Mouse (Mus musculus): ENCODE results near the gene E130218I03Rik. TPM values are rescaled to one million over a fixed set of nuclear protein-coding genes. Genes with fewer than 3 reads are reported as not detected.
A peak's percentile ranks its signal among the peaks of the same experiment; 100 is the strongest.

Gene E130218I03Rik
- total RNA-seq, 1 experiment = 1.6 TPM

DNA sequence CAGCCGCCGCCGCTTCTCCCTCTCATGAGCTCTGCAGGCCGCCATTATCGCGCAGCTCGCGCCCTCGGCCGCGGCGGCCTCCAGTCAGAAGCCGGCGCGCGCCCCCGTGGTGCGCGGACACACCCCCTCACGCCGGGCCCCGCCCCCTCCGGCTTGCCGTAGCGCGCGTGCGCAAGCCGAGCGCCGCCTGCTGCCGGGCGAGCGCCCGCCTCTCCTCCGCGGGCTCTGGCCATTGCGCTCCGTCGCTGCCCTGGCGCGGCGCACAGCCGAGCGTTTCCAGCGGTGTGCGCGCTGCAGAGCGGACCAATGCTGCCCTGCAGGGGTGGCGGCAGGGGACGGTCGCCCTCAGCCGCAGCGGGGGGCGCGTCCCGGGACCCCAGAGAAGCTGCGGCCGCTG lies 43.7 kb downstream of the E130218I03Rik start:
- Histone ChIP-seq H3K4me1 (ENCODE audit: control insufficient read depth in 2 of 2, insufficient read depth in 2 of 2, low read length in 2 of 2, poor library complexity in 1 of 2) (peaks cover 0 to 4% of the 10 kb centered on the region in 2 experiments; a peak in 1 of 4 replicates), H3K27ac (ENCODE audit: insufficient read depth, low read depth, low read length, poor library complexity, severe bottlenecking) (peak overlapping the region; percentile 92), H3K9me3 (ENCODE audit: control insufficient read depth, insufficient read depth, low read depth, low read length) (no peaks in the 10 kb centered on the region), H3K4me3 (ENCODE audit: insufficient read depth in 1 of 2, low read depth in 1 of 2, low read length in 2 of 2, poor library complexity in 1 of 2, severe bottlenecking in 1 of 2) (peak overlapping the region; percentile 89 to 93), H3K9ac (ENCODE audit: insufficient read depth, low read depth, low read length, poor library complexity, severe bottlenecking) (peak overlapping the region; percentile 97), H3K36me3 (ENCODE audit: control insufficient read depth, insufficient read depth, low read length, poor library complexity, severe bottlenecking) (peaks cover 7% of the 10 kb centered on the region; the same call in 1 of the 2 replicates)
- peak; percentile 74 for DNase-seq (ENCODE audit: low read depth, low spot score)
- in situ Hi-C loops (cut with MboI; ENCODE audit: low sequenced_read_pairs in 2 of 2, unreplicated experiment in 2 of 2) = no loop called here
- TF ChIP-seq HCFC1 (IDR thresholded peaks at IDR 0.05; ENCODE audit: borderline replicate concordance, insufficient read depth, low read length) (no peak), MAFK (IDR thresholded peaks at IDR 0.05; ENCODE audit: insufficient read depth, low read depth, low read length) (no peak), ZC3H11A (IDR thresholded peaks at IDR 0.05; ENCODE audit: borderline replicate concordance, low read depth, low read length) (no peak), ZNF384 (IDR thresholded peaks at IDR 0.05; ENCODE audit: low read depth, low read length) (no peak), CHD2 (IDR thresholded peaks at IDR 0.05; ENCODE audit: low read depth, low read length) (no peak)

- no peak for TF ChIP-seq ZC3H11A (IDR thresholded peaks at IDR 0.05; ENCODE audit: borderline replicate concordance, low read depth, low read length)
- peak; percentile 56; the same call in 1 of the 2 replicates for TF ChIP-seq HCFC1 (IDR thresholded peaks at IDR 0.05; ENCODE audit: borderline replicate concordance, insufficient read depth, low read length)
- Histone ChIP-seq H3K4me1 (ENCODE audit: control insufficient read depth in 2 of 2, insufficient read depth in 2 of 2, low read length in 2 of 2, poor library complexity in 1 of 2) (peaks cover 0 to 4% of the 10 kb centered on the region in 2 experiments; a peak in 1 of 4 replicates), H3K9ac (ENCODE audit: insufficient read depth, low read depth, low read length, poor library complexity, severe bottlenecking) (peak within 1 kb of the TSS; percentile 97), H3K9me3 (ENCODE audit: control insufficient read depth, insufficient read depth, low read depth, low read length) (no peaks in the 10 kb centered on the region), H3K4me3 (ENCODE audit: insufficient read depth in 1 of 2, low read depth in 1 of 2, low read length in 2 of 2, poor library complexity in 1 of 2, severe bottlenecking in 1 of 2) (peak within 1 kb of the TSS; percentile 89 to 93), H3K36me3 (ENCODE audit: control insufficient read depth, insufficient read depth, low read length, poor library complexity, severe bottlenecking) (peaks cover 7% of the 10 kb centered on the region; the same call in 1 of the 2 replicates), H3K27ac (ENCODE audit: insufficient read depth, low read depth, low read length, poor library complexity, severe bottlenecking) (peak within 1 kb of the TSS; percentile 92)
- in situ Hi-C loops (cut with MboI; ENCODE audit: low sequenced_read_pairs in 2 of 2, unreplicated experiment in 2 of 2) = no loop called here
- peak; percentile 86 for DNase-seq (ENCODE audit: low read depth, low spot score)
Measured at GRCm38 (mm10) chr4:134287575-134288025, 44.1 kb downstream of the E130218I03Rik start, which contains the start of gene Pdik1l. Pdik1l (minus strand) TSS chr4:134287895.

DNA sequence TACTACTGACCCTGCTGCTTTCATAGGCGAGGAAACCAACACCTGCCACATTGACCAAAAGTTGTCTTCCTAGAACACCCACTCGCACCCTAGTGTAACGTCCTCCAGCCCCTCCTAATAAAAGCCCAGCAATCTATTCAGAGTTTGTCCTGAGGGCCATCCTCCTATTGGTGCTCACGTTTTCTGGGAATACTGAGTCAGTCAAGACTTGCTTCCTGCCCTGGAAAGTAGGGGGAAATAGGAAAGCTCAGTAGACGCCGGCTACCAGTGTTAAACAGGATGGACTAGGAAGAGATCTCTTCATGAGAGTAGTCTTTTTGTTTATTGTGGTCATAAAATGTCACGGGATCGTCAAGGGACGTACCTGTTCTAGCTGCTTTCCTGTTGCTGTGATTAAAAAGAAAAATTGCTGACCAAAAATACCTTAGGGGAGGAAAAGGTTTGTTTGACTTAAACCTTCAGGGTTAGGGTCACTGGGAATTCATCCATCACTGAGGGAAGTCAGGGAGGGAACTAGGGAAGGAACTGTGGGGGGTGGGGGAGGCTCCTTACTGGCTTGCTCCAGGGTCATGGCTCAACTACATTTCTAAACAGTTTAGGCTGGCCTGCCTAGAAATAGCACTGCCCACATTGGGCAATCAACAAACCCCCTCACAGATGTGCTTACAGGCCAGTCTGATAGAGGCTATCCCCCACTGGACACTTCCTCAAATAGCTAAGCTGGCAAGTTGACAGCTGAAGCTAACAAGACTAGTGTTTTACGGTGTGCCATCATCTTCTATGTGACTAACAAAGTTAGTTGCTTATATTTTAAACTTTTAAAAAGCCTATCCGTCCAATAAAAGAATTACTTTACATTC lies 45.2 kb downstream of the E130218I03Rik start:
- DNase-seq (ENCODE audit: low read depth, low spot score) = no peak

GRCm38 (mm10) chr4:134292067-134292466 lies 48.6 kb downstream of the E130218I03Rik start:
- H3K4me3 ChIP-seq (ENCODE audit: insufficient read depth in 1 of 2, low read depth in 1 of 2, low read length in 2 of 2, poor library complexity in 1 of 2, severe bottlenecking in 1 of 2) = no peak overlapping the region
- no peak overlapping the region for H3K9ac ChIP-seq (ENCODE audit: insufficient read depth, low read depth, low read length, poor library complexity, severe bottlenecking)
- peak; percentile 67 for DNase-seq (ENCODE audit: low read depth, low spot score)
- H3K36me3 ChIP-seq (ENCODE audit: control insufficient read depth, insufficient read depth, low read length, poor library complexity, severe bottlenecking) = no peaks in the 10 kb centered on the region
- H3K9me3 ChIP-seq (ENCODE audit: control insufficient read depth, insufficient read depth, low read depth, low read length) = no peaks in the 10 kb centered on the region
- in situ Hi-C loops (cut with MboI; ENCODE audit: low sequenced_read_pairs in 2 of 2, unreplicated experiment in 2 of 2) = no loop called here
- TF ChIP-seq MAFK (IDR thresholded peaks at IDR 0.05; ENCODE audit: insufficient read depth, low read depth, low read length) = no peak
- no peak for TF ChIP-seq ZNF384 (IDR thresholded peaks at IDR 0.05; ENCODE audit: low read depth, low read length)
- no peak for TF ChIP-seq HCFC1 (IDR thresholded peaks at IDR 0.05; ENCODE audit: borderline replicate concordance, insufficient read depth, low read length)
- TF ChIP-seq ZC3H11A (IDR thresholded peaks at IDR 0.05; ENCODE audit: borderline replicate concordance, low read depth, low read length) = no peak
- no peak for TF ChIP-seq CHD2 (IDR thresholded peaks at IDR 0.05; ENCODE audit: low read depth, low read length)
- peaks cover 0 to 3% of the 10 kb centered on the region in 2 experiments; a peak in 1 of 4 replicates for H3K4me1 ChIP-seq (ENCODE audit: control insufficient read depth in 2 of 2, insufficient read depth in 2 of 2, low read length in 2 of 2, poor library complexity in 1 of 2)
- no peak overlapping the region for H3K27ac ChIP-seq (ENCODE audit: insufficient read depth, low read depth, low read length, poor library complexity, severe bottlenecking)

More for the DNA sequence above, 45.2 kb downstream of the E130218I03Rik start:
- peaks cover 0 to 4% of the 10 kb centered on the region in 2 experiments; a peak in 1 of 4 replicates for H3K4me1 ChIP-seq (ENCODE audit: control insufficient read depth in 2 of 2, insufficient read depth in 2 of 2, low read length in 2 of 2, poor library complexity in 1 of 2)
- H3K4me3 ChIP-seq (ENCODE audit: insufficient read depth in 1 of 2, low read depth in 1 of 2, low read length in 2 of 2, poor library complexity in 1 of 2, severe bottlenecking in 1 of 2) = peak overlapping the region; percentile 89 to 93
- TF ChIP-seq CHD2 (IDR thresholded peaks at IDR 0.05; ENCODE audit: low read depth, low read length) = no peak
- TF ChIP-seq MAFK (IDR thresholded peaks at IDR 0.05; ENCODE audit: insufficient read depth, low read depth, low read length) = no peak
- TF ChIP-seq ZNF384 (IDR thresholded peaks at IDR 0.05; ENCODE audit: low read depth, low read length) = no peak
- TF ChIP-seq HCFC1 (IDR thresholded peaks at IDR 0.05; ENCODE audit: borderline replicate concordance, insufficient read depth, low read length) = no peak
- no peaks in the 10 kb centered on the region for H3K9me3 ChIP-seq (ENCODE audit: control insufficient read depth, insufficient read depth, low read depth, low read length)
- peaks cover 5% of the 10 kb centered on the region; the same call in 1 of the 2 replicates for H3K36me3 ChIP-seq (ENCODE audit: control insufficient read depth, insufficient read depth, low read length, poor library complexity, severe bottlenecking)
- H3K9ac ChIP-seq (ENCODE audit: insufficient read depth, low read depth, low read length, poor library complexity, severe bottlenecking) = peak overlapping the region; percentile 97
- in situ Hi-C loops (cut with MboI; ENCODE audit: low sequenced_read_pairs in 2 of 2, unreplicated experiment in 2 of 2) = no loop called here
- peak overlapping the region; percentile 48; the same call in 1 of the 2 replicates for H3K27ac ChIP-seq (ENCODE audit: insufficient read depth, low read depth, low read length, poor library complexity, severe bottlenecking)
